Mouse (Mus musculus) testis, postnatal 14 days (tissue): ENCODE results near the gene Car11.
"Not testable (repeated sequence)": the region's sequence is repeated elsewhere in the genome, so short reads cannot be mapped to it uniquely, and the experiment has no call there.

Source experiments
- DNase-seq: peaks from one replicate; pipeline ENCODE4 v3.0.0; 2021; ENCODE audit warnings: low spot score

Car11 gene

DNA sequence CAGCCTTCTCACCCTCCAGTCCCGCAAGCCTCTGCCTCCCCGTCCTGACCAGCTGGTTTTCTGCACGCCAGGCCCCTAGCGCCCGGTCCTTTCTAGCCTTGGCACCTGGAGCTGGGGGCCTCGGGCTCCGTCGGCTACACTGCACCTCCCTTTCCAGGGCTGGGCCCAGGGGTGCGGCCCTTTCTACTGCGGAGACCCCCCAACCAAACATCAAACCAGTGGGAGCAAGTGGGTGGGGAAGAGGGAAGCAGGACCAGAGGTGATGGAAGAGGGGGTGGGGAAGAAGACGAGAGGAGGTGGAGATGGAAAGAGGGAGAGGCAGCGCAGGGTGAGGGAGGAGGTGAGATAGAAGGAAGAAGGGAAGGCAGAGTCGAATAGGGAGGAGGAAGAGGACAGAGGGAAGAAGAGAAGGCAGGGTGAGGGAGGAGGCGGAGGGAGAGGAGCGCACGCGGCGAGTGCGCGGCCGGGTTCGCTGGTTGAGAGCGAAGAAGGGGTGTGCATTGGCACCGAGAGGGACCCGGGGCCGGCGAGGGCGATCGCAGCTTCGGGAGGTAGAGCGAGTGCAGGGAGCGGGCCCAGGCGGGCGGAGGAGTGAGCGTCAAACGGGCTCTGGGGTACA, at the start of gene Car11:
TSS of gene Car11 (plus strand) at position 321 of the 619 bp plus-strand sequence.
- DNase-seq, result peak; percentile 26

DNA sequence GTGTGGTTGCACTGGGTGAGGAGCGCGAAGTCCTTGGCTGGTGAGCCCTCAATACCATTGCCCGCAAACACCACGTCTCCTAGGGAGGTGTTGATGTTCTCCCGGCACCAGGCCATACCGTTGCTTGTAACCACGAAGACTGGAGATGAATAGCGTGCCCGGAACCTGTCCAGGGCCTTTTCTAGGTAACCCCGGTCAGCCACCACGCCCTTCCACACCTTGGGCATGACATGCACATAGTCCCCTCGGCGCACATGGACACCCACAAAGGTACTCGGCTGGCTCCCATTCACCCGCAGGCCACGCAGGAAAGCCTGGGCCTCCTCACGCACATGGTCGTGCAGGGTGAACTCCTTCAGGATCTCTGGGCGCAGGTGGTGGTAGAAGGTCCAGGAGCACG, 49.2 kb upstream of the Car11 start:
- not testable (repeated sequence) for DNase-seq

DNA sequence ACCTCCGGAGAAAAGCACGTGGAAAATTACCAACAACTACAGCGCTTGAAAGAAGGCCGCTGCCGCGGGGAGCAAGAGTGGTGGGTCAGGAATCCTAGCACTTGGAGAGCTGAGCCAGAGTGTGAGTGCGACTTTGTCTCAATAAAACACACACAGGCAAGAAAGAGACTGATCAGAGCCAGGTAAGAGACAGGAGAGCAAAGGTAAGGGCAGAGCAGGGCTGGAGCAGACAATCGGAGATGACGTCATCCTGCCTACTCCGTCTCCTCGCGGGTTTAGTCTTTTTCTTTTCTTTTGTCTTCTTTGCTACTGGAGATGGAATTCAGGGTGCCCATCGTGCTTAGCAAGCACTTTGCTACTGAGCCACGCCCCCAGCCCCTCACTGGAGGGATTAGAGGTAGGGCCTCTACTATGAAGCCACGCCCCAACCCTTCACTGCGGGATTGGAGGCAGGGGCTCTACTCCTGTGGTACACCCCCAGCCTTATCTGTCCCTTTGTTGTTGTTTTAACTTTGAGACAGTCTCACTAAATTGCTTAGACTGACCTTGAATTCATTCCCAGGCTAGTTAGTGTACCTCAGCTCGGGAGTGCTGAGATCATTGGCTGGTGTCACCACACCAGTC, 45.1 kb upstream of the Car11 start:
- no peak for DNase-seq

DNA sequence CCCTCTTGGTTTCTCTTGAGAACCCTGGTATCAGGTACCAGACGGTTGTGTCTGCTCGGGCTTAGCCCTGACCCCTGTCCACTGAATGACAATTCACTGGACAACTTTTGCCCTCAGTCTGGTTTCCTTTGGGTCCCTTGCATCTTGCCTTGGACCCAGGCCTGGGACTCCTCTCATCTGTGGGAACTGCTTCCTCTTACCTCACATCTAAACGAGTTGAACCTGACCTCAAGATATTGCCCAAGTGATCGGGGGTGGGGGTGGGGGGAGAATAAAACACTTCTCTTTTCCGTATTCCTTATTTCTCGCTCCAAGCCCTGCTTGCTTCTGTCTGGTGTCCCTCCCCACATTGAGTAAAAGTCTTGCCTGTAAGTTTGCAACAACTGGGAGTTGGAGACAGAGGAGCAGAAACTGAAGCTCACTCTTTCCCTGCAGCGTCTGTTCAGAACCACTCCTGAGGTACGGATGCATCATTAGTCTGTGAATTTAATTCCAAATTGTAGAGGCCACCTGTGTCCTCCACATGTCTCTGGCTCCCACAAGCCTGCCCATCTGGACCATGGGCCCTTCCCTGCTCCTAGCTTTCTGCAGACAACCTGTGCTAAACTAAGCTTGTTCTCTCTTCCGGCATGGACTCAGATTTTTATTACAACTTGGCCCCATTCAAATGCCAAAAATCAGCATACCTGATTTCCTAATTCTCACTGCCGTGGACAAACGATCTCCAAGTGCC, 38.7 kb upstream of the Car11 start:
- no peak for DNase-seq

DNA sequence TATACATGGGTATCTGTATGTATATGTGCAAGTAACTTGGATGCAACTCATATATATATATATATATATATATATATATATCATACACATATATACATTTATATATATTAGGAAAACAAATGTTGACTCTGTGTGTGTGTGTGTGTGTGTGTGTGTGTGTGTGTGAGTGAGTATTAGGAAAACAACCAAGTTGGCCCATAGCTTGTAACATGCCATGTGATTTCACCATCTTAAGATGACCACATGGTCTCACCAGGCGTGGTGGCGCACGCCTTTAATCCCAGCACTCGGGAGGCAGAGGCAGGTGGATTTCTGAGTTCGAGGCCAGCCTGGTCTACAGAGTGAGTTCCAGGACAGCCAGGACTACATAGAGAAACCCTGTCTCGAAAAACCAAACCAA, 37.9 kb upstream of the Car11 start:
- not testable (repeated sequence) for DNase-seq

DNA sequence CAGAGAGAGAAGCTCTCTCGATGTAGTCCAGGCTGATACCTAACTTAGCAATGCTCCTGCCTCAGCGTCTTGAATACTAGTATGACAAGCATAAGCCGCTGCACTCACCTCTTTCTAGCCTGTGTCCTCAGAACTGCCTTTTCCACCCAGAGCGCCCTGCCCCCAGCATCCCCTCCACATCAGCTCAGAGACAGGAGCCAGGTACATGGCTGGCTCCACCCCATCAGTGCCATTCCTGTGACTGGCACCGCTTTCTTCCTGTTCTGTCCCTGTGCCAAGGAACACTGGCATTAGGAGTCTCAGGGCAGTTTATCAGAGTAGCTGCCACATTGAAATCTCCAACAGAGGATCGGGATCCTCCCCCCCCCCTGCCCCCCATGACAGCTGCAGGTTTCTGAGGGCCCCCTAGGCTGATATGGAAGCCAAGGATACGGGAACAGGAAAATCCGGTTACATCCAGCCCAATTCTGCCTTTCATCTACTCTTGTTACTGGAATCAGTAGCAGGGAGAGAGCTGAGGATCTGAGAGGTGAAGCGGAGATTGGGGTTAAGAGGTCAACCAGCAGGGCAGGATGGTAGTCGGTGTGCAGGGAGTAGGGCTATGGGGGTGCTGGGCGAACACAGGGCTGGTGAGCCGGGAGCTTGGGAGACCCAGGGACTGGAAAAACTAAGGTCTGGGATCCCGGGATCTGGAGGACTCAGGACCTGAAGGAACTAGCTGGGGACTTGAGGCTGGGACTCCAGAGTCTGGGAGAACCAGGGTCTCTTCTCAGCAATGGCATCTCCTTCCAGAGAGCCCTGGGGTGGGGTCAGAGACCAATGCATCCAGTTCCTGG, 34.1 kb upstream of the Car11 start:
- no peak for DNase-seq

DNA sequence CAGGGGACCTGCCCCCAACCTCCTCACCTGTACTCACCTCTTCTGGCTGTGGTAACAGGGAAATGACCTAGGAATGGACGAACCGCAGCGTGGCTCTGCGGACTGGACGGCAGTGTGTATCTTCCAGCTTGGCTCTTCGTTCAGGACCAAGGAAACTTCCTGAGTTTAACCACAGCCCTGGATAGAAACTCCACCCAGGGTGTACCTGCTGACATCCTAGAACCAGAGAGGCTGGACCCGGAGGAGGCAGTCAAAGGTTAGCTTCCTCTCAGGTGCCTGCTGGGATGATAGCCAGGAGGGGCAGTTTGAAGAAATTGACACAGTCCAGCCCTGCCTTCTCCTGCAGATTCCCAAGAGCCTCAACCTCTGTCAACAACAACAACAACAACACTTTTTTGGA, 33.5 kb upstream of the Car11 start, which contains the start of gene Fut2:
TSS of gene Fut2 (minus strand) at position 234 of the 400 bp plus-strand sequence.
- no peak for DNase-seq

DNA sequence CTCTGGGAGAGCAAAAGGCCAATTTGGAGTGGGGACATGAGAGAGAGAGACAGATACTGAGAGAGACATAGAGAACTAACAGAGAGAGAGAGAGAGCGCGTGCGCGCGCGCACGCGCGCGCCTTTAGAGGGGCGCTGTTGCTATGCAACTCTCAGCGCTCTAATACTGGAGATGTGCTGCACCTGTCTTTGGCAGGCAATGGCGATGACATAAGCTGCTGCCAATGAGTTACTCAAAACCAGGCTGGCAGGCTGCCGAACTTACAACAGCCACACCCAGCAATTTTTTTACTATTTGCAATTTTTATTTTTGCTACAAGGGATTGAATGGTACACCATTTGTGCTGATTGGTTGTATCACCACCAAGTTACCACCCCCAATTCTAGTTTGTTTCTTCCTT, 31.9 kb upstream of the Car11 start:
- DNase-seq, result no peak

DNA sequence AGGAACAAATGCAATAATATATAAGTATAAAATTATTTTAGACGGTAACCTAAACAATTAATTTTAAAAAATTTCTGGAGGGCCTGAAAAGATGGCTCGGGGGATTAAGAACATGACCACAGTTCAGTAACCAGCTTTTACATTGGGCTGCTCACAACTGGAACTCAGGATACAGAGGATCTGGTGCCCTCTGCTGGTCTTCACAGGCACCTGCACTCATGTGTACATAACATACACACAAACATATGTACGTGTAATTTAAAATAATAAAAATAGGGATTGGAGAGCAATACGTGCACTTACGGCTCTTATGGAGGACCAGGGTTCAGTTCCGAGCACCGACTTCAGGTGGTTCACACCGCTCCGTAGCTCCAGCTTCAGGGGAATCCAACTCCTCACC, 30.7 kb upstream of the Car11 start:
- DNase-seq, result no peak

DNA sequence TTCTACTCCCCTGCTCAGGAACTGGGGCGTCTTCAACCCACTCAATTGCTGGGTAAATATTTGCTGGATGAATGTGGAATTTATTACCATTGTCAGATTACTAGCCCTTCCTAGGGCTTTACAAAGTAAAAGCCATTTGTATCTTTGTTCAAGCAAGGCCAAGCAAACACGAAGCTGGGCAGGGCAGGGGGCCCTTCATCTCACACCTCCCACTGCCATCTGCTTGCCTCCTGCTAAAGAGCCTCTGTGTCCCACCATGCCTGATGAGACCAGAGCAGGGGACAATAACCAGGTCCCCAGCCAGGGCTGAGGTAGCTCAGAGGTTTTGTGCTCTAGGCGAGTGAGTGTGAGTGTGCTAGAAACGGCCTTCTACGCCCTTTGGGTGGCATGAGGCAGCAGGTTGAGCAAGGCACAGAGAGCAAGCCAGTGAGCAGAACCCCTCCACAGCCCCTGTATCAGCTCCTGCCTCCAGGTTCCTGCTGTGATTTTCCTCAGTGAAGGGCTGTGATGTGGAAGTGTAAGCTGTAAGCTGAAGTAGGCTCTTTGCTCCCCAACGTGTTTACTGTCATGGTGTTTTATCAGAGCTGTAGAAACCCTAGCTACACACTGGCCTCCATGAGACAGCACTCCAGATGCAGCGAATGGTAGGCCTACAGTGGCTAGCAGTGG, 21.9 kb upstream of the Car11 start:
- no peak for DNase-seq

DNA sequence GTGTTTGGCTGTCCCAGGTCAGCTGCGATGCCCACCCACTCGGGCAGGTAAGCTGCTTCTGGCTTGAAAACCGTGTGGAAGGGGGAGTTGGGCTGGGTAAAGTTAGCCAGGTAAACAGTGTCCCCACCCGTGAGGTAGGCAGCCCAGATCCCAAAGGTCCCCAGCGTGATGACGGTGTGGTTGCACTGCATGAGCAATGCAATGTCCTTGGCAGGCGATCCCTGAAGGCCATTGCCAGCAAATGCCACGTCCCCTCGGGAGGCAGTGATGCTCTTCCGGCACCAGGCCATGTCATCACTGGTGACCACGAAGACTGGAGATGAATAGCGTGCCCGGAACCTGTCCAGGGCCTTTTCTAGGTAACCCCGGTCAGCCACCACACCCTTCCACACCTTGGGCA, 21.1 kb upstream of the Car11 start:
- no peak for DNase-seq

DNA sequence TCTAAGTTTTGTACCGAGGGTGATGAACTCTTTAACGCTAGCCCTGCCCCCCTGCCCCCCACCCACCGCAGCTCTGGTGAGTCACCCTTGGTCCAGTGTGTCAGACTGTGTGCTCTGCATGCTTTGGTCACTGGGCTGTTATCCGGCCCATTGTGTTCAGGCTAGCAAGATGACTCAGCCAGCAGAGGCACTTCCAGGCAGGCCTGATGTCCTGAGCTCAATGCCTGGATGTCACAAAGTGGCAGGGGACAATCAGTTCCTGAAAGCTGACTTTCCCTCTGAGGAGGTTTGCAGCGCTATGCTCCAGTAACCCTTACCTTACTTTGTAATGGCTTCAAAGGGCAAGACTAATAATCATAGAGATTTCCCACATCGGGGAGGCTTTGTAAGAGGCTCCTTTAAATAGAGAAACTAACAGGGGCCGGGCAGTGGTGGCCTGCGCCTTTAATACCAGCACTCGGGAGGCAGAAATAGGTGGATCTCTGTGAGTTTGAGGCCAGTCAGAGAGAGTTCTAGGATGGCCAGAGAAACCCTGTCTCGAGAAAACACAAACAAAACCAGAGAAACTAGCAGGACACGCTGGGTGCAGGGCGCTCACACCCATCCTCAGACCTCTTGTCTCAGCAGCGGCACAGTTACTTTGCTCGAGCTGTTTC, 19.5 kb upstream of the Car11 start:
- DNase-seq, result no peak

DNA sequence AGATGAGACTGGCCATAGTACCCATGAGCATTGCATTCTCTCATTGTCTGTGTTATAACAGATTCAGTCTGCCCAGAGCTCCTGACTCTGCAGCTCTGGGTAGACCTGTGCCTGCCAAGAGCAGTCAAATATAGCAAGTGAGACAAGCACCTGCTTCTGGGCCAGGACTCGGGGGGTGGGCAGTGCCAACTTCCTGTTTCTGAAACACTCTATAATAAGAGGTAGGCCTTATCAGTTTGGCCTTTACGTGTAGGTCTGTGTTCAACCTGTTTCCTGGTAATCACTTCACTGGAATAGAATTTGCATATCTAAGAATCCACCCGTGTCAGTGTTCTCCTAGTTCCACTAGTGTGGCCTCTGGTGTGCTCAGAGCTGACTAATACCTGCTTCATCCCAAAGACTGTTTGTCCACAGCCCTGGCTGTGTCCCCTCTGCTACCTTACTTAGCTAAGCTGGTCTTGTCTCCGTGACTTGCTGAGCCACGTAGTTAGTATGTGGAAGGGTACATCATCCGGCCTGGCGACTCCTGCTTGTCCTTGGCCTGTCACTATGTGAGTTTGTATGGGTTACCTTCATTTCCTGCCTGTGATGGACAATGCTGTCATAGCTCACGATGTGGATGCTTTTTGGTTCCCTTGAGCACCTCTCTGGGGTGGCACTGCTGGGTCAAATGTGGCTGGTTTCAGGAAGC, 18.5 kb upstream of the Car11 start:
- no peak for DNase-seq

DNA sequence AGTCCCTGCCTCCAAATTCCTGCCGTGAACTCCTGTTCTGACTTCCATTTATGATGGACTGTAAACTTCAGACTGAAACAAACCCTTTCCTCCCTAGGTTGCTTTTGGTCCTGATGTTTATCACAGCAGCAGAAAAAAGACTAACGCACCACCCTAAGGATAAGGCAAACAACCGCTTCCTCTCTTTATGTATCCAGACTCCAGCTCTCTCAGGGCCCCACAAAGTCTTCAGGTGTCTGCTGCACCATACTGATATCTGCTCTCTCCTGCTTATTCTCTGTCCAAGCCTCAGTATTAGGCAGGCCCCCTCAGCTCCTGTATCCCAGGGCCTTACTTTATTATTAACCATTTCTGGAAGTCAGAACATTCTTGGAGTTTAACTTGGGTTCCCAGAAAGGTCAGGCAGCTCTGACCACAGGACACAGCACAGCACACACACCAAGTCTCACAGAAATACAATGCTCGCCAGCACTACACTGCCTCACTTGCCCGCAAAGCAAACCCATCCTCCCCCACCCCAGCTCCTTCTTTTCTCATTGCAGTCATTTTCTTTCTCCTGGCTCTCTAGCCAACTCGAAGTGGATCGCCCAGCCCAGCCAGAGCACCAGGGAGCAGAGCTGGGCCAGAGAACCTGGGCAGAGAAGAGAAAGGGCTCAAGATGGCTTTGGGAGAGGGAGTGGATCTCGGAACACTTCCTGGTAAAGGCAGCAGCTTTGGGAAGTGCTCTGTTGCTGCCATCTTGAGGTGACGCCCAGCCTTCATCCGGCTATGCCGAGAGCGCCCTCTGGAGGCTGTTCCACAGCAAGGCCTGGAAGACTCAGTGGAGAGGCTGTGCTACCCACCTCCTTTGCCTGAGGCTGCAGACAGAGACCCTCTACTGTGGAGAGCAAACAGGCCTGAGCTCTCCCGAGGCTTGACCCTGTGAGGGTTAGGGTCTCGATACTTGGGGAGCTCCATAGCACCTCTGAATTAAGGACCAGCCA, 17.2 kb upstream of the Car11 start:
- peak; percentile 75 for DNase-seq

DNA sequence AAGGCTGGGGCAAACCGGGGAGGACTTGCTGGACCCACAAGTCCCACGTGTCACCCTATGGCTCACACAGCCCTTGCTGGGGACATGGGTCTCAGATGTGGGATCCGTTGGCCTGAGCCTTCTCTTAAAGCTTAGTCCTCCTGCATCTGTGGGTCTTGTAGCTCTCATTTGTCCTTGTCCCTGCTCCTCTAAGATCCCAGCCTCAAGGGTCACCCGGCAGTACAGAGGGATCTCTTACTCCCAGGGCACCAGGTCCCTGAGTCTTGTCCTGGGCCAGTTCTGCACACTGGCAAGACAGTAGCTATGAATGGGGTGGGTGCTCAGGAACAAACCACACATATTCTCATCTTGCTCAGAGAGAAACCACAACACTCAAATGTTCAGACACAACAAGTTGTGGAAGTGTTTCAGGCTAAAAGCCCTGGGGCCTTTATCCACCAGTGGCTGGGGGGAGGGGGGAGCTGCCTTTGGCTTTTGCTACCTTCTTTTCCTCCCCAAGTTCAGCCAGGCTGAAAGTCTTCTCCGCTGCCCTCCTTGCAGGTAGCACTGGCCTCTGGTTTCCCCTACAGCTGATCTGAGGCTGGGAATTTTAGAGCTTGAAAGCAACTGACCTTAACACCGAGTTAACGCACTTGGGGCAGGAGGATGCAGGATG, 16.1 kb upstream of the Car11 start, which contains the start of gene Ntn5:
TSS of gene Ntn5 (plus strand) at position 627 of the 655 bp plus-strand sequence.
- no peak for DNase-seq

DNA sequence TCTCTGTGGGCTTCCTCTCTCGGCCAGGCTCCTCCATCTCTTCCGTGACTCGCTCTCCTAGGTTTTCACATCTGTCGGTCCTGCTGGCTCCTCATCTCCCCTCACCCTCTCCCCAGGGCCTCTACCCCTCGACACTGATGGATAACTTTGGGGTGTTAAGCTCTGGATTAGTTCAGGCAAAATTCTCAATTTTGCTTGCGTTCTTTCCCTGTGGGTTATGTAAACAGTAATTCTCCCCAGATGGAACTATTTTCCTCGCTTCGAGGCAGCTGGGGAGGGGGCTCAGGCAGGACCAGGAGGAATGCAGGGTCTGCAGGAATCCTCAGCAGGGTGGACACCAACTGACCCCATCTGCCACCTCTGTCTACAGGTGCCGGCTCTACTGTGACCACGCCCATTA, 13.8 kb upstream of the Car11 start:
- no peak for DNase-seq

DNA sequence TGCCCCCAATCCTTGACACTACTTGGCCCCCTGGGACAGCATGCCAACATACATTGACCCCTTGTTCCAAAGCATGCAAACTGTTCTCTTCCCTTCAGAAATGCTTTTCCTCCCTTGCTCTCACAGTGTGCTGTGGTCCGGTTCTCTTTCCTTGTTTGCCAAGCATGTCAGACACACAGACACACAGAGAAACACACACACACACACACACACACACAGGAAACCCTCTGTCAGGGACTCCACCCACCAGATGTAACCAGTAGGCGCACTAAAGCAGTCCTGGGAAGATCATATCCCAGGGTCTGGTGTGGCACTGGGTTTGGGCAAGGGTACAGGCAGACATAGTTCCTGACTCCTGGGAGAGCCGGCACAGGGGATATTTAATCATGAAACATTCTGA, 12.8 kb upstream of the Car11 start:
- no peak for DNase-seq

DNA sequence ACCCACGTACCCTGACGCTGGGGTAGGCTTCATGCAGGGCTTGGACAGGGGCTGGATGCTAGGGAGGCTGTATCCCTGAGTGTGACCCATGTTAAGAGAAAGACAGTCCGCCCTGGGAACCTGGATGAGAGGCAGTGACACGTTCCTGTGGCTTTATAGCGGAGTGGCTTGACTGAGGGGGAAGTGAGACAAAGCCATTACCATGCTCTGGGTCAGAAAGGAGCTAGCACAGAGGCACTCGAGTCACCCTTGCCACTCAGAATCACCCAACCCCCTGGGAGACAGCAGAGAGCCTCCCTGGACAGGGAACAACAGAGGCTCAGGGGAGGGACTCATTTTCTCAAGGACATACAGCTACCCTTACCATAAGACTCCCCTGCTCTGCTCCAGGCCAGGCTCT, 10.5 kb upstream of the Car11 start:
- no peak for DNase-seq

DNA sequence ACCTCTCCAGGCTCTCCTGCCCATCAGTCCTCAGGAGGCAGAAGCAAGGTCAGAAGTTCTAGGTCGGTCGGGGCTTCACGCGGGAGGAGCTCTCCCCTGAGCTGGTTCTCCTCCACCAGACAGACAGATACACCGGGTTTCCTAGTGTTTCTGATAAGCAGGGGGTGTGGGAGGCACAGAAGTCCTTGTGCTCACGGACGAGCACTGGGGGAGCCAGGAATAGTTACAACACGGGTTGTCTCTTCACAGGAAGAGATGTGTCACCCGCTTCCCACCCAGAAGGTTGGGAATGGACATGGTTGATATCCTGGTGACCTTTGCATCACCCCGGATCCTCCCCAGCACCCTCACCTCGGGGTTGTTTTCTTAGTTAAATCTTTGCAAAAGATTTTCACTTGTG, 9.8 kb upstream of the Car11 start:
- DNase-seq, result peak; percentile 76
